Mouse (Mus musculus): ENCODE measurements at regions not wholly inside any gene's neighbourhood (a gene's known extent, or its start where the extent isn't known, plus 50 kb on each side); places are given as distances from the start of the nearest gene placed in this dataset.

- DNase-seq: no peak
Observed at GRCm38 (mm10) chr3:15205266-15206229, 126.6 kb downstream of the Gm9733 start.

GRCm38 (mm10) chr3:15212357-15212756 is 119.7 kb downstream of the Gm9733 start:
- no peak for DNase-seq

GRCm38 (mm10) chr3:15217591-15217990 is 114.5 kb downstream of the Gm9733 start:
- no peak for DNase-seq

GRCm38 (mm10) chr3:15219275-15219674 is 112.8 kb downstream of the Gm9733 start:
- no peak for DNase-seq

- no peak for DNase-seq
Observed at GRCm38 (mm10) chr3:15223266-15223665, 108.8 kb downstream of the Gm9733 start.

- DNase-seq: no peak
Observed at GRCm38 (mm10) chr3:15224452-15224851, 107.7 kb downstream of the Gm9733 start.

- no peak for DNase-seq
Observed at GRCm38 (mm10) chr3:15228641-15229040, 103.5 kb downstream of the Gm9733 start.

GRCm38 (mm10) chr3:15230204-15230603 is 101.9 kb downstream of the Gm9733 start:
- DNase-seq: no peak

- no peak for DNase-seq
Observed at GRCm38 (mm10) chr3:15231433-15231832, 100.7 kb downstream of the Gm9733 start.

GRCm38 (mm10) chr3:15237817-15238432 is 94.2 kb downstream of the Gm9733 start:
- no peak for DNase-seq

GRCm38 (mm10) chr3:15242388-15242787 is 89.7 kb downstream of the Gm9733 start:
- DNase-seq: no peak

GRCm38 (mm10) chr3:15243584-15243983 is 88.5 kb downstream of the Gm9733 start:
- no peak for DNase-seq

GRCm38 (mm10) chr3:15244999-15245398 is 87.1 kb downstream of the Gm9733 start:
- DNase-seq: peak; percentile 7

All from right cerebral cortex, postnatal 14 days (tissue).